Mouse (Mus musculus) ovary, adult 2 months (tissue): ENCODE results near the gene Prss28. TPM values are rescaled to one million over a fixed set of nuclear protein-coding genes. Genes with fewer than 3 reads are reported as not detected.

Experiments
- polyA plus RNA-seq: library from polyadenylated mRNA; depleted of rRNA; stranded (reverse); fragments of >200 nt; gene quantifications from 2 replicates; pipeline ENCODE4 v1.2.3, GENCODE M21; 2012; rRNA removed

The Prss28 gene
- polyA plus RNA-seq, result not detected in 2 replicates

GRCm38 (mm10) chr17:25308346-25308745 is at the start of gene Prss28:
Gene Prss28, plus strand, starts transcription at chr17:25308646.

GRCm38 (mm10) chr17:25274571-25275346 is 33.7 kb upstream of the Prss28 start, which contains the start of gene Ube2i:
Gene Ube2i, minus strand, starts transcription at chr17:25274622.

GRCm38 (mm10) chr17:25298094-25298493 is 10.4 kb upstream of the Prss28 start, which contains the start of gene Prss34:
Gene Prss34, plus strand, starts transcription at chr17:25298394.

GRCm38 (mm10) chr17:25318354-25318753 is 9.9 kb downstream of the Prss28 start, which contains the start of gene Prss29:
Gene Prss29, plus strand, starts transcription at chr17:25318654.

GRCm38 (mm10) chr17:25345462-25345861 is 37.0 kb downstream of the Prss28 start, which contains the start of gene Tpsab1:
Gene Tpsab1, minus strand, starts transcription at chr17:25345562.

Other genes with a start within 250 kb of the Prss28 start
- 59.3 and 68.0 TPM in 2 replicates for gene Tmem204, start 225.1 kb upstream of the Prss28 start, polyA plus RNA-seq
- 50.1 and 56.2 TPM in 2 replicates for gene Telo2, start 192.7 kb upstream of the Prss28 start, polyA plus RNA-seq
- not detected in 2 replicates for gene Ptx4, start 187.9 kb upstream of the Prss28 start, polyA plus RNA-seq
- gene Clcn7, start 175.3 kb upstream of the Prss28 start, polyA plus RNA-seq, result 41.1 and 43.3 TPM in 2 replicates
- 0.06 TPM in 1 of 2 replicates, not detected in the other for gene Ccdc154, start 146.2 kb upstream of the Prss28 start, polyA plus RNA-seq
- 2.2 and 2.3 TPM in 2 replicates for gene Gm38655, start 133.2 kb upstream of the Prss28 start, polyA plus RNA-seq
- 12.1 and 12.5 TPM in 2 replicates for gene BC003965, start 124.1 kb upstream of the Prss28 start, polyA plus RNA-seq
- gene Unkl, start 120.2 kb upstream of the Prss28 start, polyA plus RNA-seq, result 23.6 and 27.6 TPM in 2 replicates
- 28.6 and 37.7 TPM in 2 replicates for gene Gnptg, start 68.5 kb upstream of the Prss28 start, polyA plus RNA-seq
- 37.8 and 39.0 TPM in 2 replicates for gene Tsr3, start 68.5 kb upstream of the Prss28 start, polyA plus RNA-seq
- 10.1 and 19.3 TPM in 2 replicates for gene Baiap3, start 52.3 kb upstream of the Prss28 start, polyA plus RNA-seq
- 112 and 129 TPM in 2 replicates for gene Ube2i, start 34.0 kb upstream of the Prss28 start, polyA plus RNA-seq
- gene Prss34, start 10.3 kb upstream of the Prss28 start, polyA plus RNA-seq, result 0.40 and 0.59 TPM in 2 replicates
- 0.52 and 0.84 TPM in 2 replicates for gene Prss29, start 10.0 kb downstream of the Prss28 start, polyA plus RNA-seq
- gene Tpsab1, start 36.9 kb downstream of the Prss28 start, polyA plus RNA-seq, result 0.79 and 1.6 TPM in 2 replicates
- 13.5 and 14.6 TPM in 2 replicates for gene Tpsb2, start 57.7 kb downstream of the Prss28 start, polyA plus RNA-seq
- gene Tpsg1, start 60.6 kb downstream of the Prss28 start, polyA plus RNA-seq, result 0.40 and 0.45 TPM in 2 replicates
- 61.2 and 67.3 TPM in 2 replicates for gene Cacna1h, start 125.1 kb downstream of the Prss28 start, polyA plus RNA-seq
- gene Tekt4, start 146.0 kb downstream of the Prss28 start, polyA plus RNA-seq, result 13.3 and 13.9 TPM in 2 replicates
- not detected in 2 replicates for gene Sstr5, start 188.6 kb downstream of the Prss28 start, polyA plus RNA-seq